Mouse (Mus musculus): ENCODE measurements around the gene Gm28729.
"Not testable (repeated sequence)": the region's sequence is repeated elsewhere in the genome, so short reads cannot be mapped to it uniquely, and the experiment has no call there.

DNA sequence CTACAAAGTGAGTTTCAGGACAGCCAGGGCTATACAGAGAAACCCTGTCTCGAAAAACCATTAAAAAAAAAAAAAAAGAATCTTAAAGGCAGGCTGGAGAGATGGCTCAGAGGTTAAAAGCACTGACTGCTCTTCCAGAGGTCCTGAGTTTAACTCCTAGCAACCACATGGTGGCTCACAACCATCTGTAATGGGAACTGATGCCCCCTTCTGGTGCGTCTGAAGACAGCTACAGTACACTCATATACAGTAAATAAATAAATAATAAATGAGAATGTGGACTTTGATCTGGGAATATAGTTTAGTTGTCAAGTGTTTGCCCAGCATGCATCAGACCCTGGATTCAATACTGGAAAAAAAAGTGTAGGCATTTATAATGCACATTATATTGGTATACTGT is 3.5 kb downstream of the Gm28729 start:
- TF ChIP-seq POLR2A (IDR thresholded peaks at IDR 0.05; ENCODE audit: low read depth, low read length); CTCF (IDR thresholded peaks at IDR 0.05; ENCODE audit: extremely low read depth, insufficient read depth, insufficient read length, insufficient replicate concordance): not testable (repeated sequence)

Data from spleen, adult 2 months (tissue).